Mouse (Mus musculus) brain, embryonic 14.5 days (tissue): ENCODE data around the gene Tmem178b.

Experiments used
- CTCF ChIP-seq: fragments of 200-500 bp; IDR thresholded peaks from 2 replicates; pipeline ENCODE4 v1.5.1; 2012; ENCODE audit warnings: inconsistent platforms, mild to moderate bottlenecking, moderate library complexity, borderline replicate concordance; ENCODE audit not compliant: insufficient read depth, insufficient read length; ENCODE audit errors: extremely low read depth
- POLR2A ChIP-seq: fragments of 200-500 bp; IDR thresholded peaks from 2 replicates; pipeline ENCODE4 v1.6.1; 2012; ENCODE audit warnings: mild to moderate bottlenecking, inconsistent platforms, borderline replicate concordance; ENCODE audit not compliant: poor library complexity, insufficient read depth, insufficient read length, severe bottlenecking; ENCODE audit errors: extremely low read depth

- TF ChIP-seq CTCF (no peak), POLR2A (no peak)
Observed at GRCm38 (mm10) chr6:40068467-40068866, 195.4 kb downstream of the Tmem178b start.
